Mouse (Mus musculus) layer of hippocampus, postnatal 14 days (tissue): ENCODE results near the gene Tead4. TPM values are rescaled to one million over a fixed set of nuclear protein-coding genes. Genes with fewer than 3 reads are reported as not detected.

Experiments used
- DNase-seq, 2 experiments: peaks; one replicate each; pipeline ENCODE4 v3.0.0; 2021 to 2022; ENCODE audit warnings: low spot score in 2 of 2, mixed read lengths in 1 of 2
- total RNA-seq, 2 experiments: library from RNA; stranded (reverse); gene quantifications; 2 replicates each; pipeline ENCODE4 v1.2.3; 2021

Gene Tead4
- total RNA-seq, 2 experiments from 2014 or later, result 0.62 to 0.98 TPM

- no peak for DNase-seq
These were observed 121.0 kb downstream of the Tead4 start for GRCm38 (mm10) chr6:128179651-128180050.

- DNase-seq, result no peak
These were observed 121.4 kb downstream of the Tead4 start for GRCm38 (mm10) chr6:128179247-128179646.

GRCm38 (mm10) chr6:128178681-128179080 lies 121.9 kb downstream of the Tead4 start:
- DNase-seq, result no peak

Other genes starting within 250 kb of the Tead4 start
- gene Tspan9, start 157.2 kb downstream of the Tead4 start, total RNA-seq, result 10 to 100 TPM; 62.9 to 72.9 TPM
- gene Tulp3, start 55.0 kb upstream of the Tead4 start, total RNA-seq, result 10 to 100 TPM; 21.7 to 23.3 TPM
- gene Rhno1, start 62.1 kb upstream of the Tead4 start, total RNA-seq, result 10 to 100 TPM; 18.9 to 19.6 TPM
- gene Foxm1, start 62.1 kb upstream of the Tead4 start, total RNA-seq, result 1 to 10 TPM; 3.8 to 4.1 TPM
- under 1 TPM; 0.67 to 0.74 TPM for gene Tex52, start 74.6 kb upstream of the Tead4 start, total RNA-seq
- gene Gm44596, start 74.7 kb upstream of the Tead4 start, total RNA-seq, result not detected
- gene Nrip2, start 98.5 kb upstream of the Tead4 start, total RNA-seq, result 10 to 100 TPM in 1 of 2 experiments, 1 to 10 TPM in 1; 8.4 to 10.7 TPM
- 10 to 100 TPM; 18.5 to 29.9 TPM for gene Itfg2, start 124.1 kb upstream of the Tead4 start, total RNA-seq
- 100 to 1,000 TPM in 1 of 2 experiments, 10 to 100 TPM in 1; 90.5 to 105 TPM for gene Fkbp4, start 137.9 kb upstream of the Tead4 start, total RNA-seq
- not detected for gene Pzp, start 225.9 kb upstream of the Tead4 start, total RNA-seq